In genomic region chr6:145746132-145746849, GRCm38 (mm10) we compare ENCODE assay signal across 8 mouse cellular contexts. TPM values are rescaled to one million over a fixed set of nuclear protein-coding genes. Genes with fewer than 3 reads are reported as not detected.
DNase-seq lines count a peak whose midpoint lies in the region; ATAC-seq and TF ChIP-seq lines count a peak whose summit lies in the region.

TSS of gene Rassf8 (plus strand) at chr6:145746748.

- H3K27me3 ChIP-seq in embryonic facial prominence, embryonic 13.5 days: no peaks in the 10 kb centered on the region
- H3K27me3 ChIP-seq in limb, embryonic 15.5 days: no peaks in the 10 kb centered on the region
- no peaks in the 10 kb centered on the region for H3K27me3 ChIP-seq in midbrain, postnatal 0 days (ENCODE audit: insufficient read depth, low read length)

- no peaks in the 10 kb centered on the region for H3K9me3 ChIP-seq in embryonic facial prominence, embryonic 13.5 days
- no peaks in the 10 kb centered on the region for H3K9me3 ChIP-seq in limb, embryonic 15.5 days
- H3K9me3 ChIP-seq in midbrain, postnatal 0 days (ENCODE audit: low read length): no peaks in the 10 kb centered on the region

- H3K9ac ChIP-seq in embryonic facial prominence, embryonic 13.5 days: peak within 1 kb of the TSS; percentile 90
- peak within 1 kb of the TSS; percentile 87 for H3K9ac ChIP-seq in limb, embryonic 15.5 days
- H3K9ac ChIP-seq in midbrain, postnatal 0 days (replicated peaks; ENCODE audit: low read length, poor library complexity, severe bottlenecking): peak within 1 kb of the TSS; percentile 70

- H3K4me2 ChIP-seq in embryonic facial prominence, embryonic 13.5 days: peak within 1 kb of the TSS; percentile 74
- H3K4me2 ChIP-seq in limb, embryonic 15.5 days: peak within 1 kb of the TSS; percentile 76
- peak within 1 kb of the TSS; percentile 74 for H3K4me2 ChIP-seq in midbrain, postnatal 0 days (ENCODE audit: low read depth, low read length, poor library complexity, severe bottlenecking)

- H3K27ac ChIP-seq in embryonic facial prominence, embryonic 13.5 days: peak within 1 kb of the TSS; percentile 96
- H3K27ac ChIP-seq in limb, embryonic 15.5 days: peak within 1 kb of the TSS; percentile 95
- H3K27ac ChIP-seq in midbrain, postnatal 0 days (ENCODE audit: low read depth, low read length): peak within 1 kb of the TSS; percentile 80

- peak within 1 kb of the TSS; percentile 85 for H3K4me3 ChIP-seq in embryonic facial prominence, embryonic 13.5 days
- peak within 1 kb of the TSS; percentile 74 for H3K4me3 ChIP-seq in limb, embryonic 15.5 days
- peak within 1 kb of the TSS; percentile 73 for H3K4me3 ChIP-seq in midbrain, postnatal 0 days (ENCODE audit: low read depth, low read length)

- DNase-seq in layer of hippocampus, adult 11-12 months (ENCODE audit: low spot score): peak; percentile 83
- no peak for DNase-seq in layer of hippocampus, adult 9-10 months (ENCODE audit: low spot score)
- DNase-seq in heart, adult 9 months (ENCODE audit: low spot score in 2 of 2): peak; percentile 93
- DNase-seq in kidney, adult 9 months: peak; percentile 93
- DNase-seq in midbrain, postnatal 0 days (ENCODE audit: low spot score): peak; percentile 84
- DNase-seq in spleen, postnatal 10 days (ENCODE audit: low spot score in 2 of 2): peak; percentile 47 to 74

- no peak for TF ChIP-seq CTCF in midbrain, postnatal 0 days (IDR thresholded peaks at IDR 0.05)

- 1% methylated on average over 69 of the region's 71 CpGs for WGBS in embryonic facial prominence, embryonic 13.5 days
- WGBS in limb, embryonic 15.5 days: 2% methylated on average over 68 of the region's 71 CpGs
- WGBS in midbrain, postnatal 0 days: 1% methylated on average over 50 of the region's 71 CpGs

- peak; percentile 95 for ATAC-seq in embryonic facial prominence, embryonic 13.5 days (ENCODE audit: insufficient number of reproducible peaks, insufficient read depth, low FRiP score, low TSS enrichment, low read depth)
- peak; percentile 94 for ATAC-seq in limb, embryonic 15.5 days (ENCODE audit: insufficient number of reproducible peaks, low FRiP score, low TSS enrichment, low read depth)
- ATAC-seq in midbrain, postnatal 0 days (ENCODE audit: low FRiP score): peak; percentile 93

- H3K4me1 ChIP-seq in embryonic facial prominence, embryonic 13.5 days: peaks cover 15% of the 10 kb centered on the region
- peaks cover 16% of the 10 kb centered on the region for H3K4me1 ChIP-seq in limb, embryonic 15.5 days
- H3K4me1 ChIP-seq in midbrain, postnatal 0 days (ENCODE audit: insufficient read depth, low read length): no peaks in the 10 kb centered on the region

- H3K36me3 ChIP-seq in embryonic facial prominence, embryonic 13.5 days: peaks cover 10% of the 10 kb centered on the region
- peaks cover 7% of the 10 kb centered on the region for H3K36me3 ChIP-seq in limb, embryonic 15.5 days
- no peaks in the 10 kb centered on the region for H3K36me3 ChIP-seq in midbrain, postnatal 0 days (ENCODE audit: insufficient read depth, low read length)

RNA-seq across cellular contexts. Expression of gene Rassf8, which starts in this region (rescaled TPM):
- 10.1 and 12.3 TPM in 2 replicates for polyA plus RNA-seq in embryonic facial prominence, embryonic 13.5 days (2015; fragmentation: Nextera tagmentation; extraction: Ambion mirVana)
- 9.9 and 13.6 TPM in 2 replicates for polyA plus RNA-seq in limb, embryonic 15.5 days (2015; fragmentation: Nextera tagmentation; extraction: Ambion mirVana)
- 15.4 and 16.3 TPM in 2 replicates for total RNA-seq in midbrain, postnatal 0 days (2014; rRNA removed)
- polyA plus RNA-seq in midbrain, postnatal 0 days (2015; fragmentation: Nextera tagmentation; extraction: Ambion mirVana): 4.5 and 5.6 TPM in 2 replicates
